10 mouse cellular contexts compared by ENCODE assay signal in the genomic region with DNA sequence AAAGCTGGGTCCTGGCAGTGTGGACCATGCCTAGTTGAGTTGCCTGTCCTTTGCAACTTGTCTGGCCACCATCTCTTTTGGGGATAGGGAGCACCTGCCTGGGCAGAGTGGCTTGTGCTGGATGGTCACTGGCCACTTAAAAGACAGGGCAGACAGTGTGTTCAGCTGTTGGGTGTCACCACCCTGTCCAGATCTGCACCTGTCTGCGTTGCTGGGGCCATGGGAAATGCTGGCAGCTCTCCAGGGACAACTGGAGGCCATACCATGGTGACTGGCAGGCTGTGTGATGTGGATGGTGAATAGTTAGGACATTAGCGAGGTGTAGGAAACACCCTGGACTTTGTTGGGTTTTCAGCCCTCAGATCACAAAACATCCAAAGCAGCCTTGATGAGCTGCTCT. TPM values are rescaled to one million over a fixed set of nuclear protein-coding genes. Genes with fewer than 3 reads are reported as not detected.
A peak's percentile ranks its signal among the peaks of the same experiment; 100 is the strongest.
DNase-seq lines count a peak whose midpoint lies in the region; ATAC-seq and TF ChIP-seq lines count a peak whose summit lies in the region.
"Had no signal": no experiment of that assay in that cellular context is flagged by ENCODE, and none has a peak within 500 bp of the region (broad histone marks: within the 10 kb centered on the region; RNA-seq: fewer than 3 reads in every experiment).

No protein-coding gene starts in this region.

- H3K27me3 ChIP-seq in heart, embryonic 13.5 days (replicated peaks): no peaks in the 10 kb centered on the region
- H3K27me3 ChIP-seq in midbrain, embryonic 10.5 days (ENCODE audit: low read depth, poor library complexity, severe bottlenecking): no peaks in the 10 kb centered on the region
- no peaks in the 10 kb centered on the region for H3K27me3 ChIP-seq in midbrain, embryonic 11.5 days (ENCODE audit: control insufficient read depth, insufficient read depth, low read length)
- H3K27me3 ChIP-seq in myocyte (ENCODE audit: control insufficient read depth, insufficient read depth, insufficient read length): no peaks in the 10 kb centered on the region
- H3K27me3 ChIP-seq: lung, embryonic 15.5 days had no signal

- H3K4me3 ChIP-seq in heart, embryonic 13.5 days: no peak overlapping the region
- peak overlapping the region; percentile 17; the same call in 1 of the 2 replicates for H3K4me3 ChIP-seq in midbrain, embryonic 10.5 days
- H3K4me3 ChIP-seq in midbrain, embryonic 11.5 days (ENCODE audit: low read depth, low read length): no peak overlapping the region
- H3K4me3 ChIP-seq in myocyte: peak overlapping the region; percentile 93
- H3K4me3 ChIP-seq: lung, embryonic 15.5 days had no signal

- H3K9me3 ChIP-seq in heart, embryonic 13.5 days: no peaks in the 10 kb centered on the region
- H3K9me3 ChIP-seq in midbrain, embryonic 10.5 days (replicated peaks): no peaks in the 10 kb centered on the region
- no peaks in the 10 kb centered on the region for H3K9me3 ChIP-seq in midbrain, embryonic 11.5 days (ENCODE audit: control insufficient read depth, low read length)
- H3K9me3 ChIP-seq: lung, embryonic 15.5 days had no signal

- no peak overlapping the region for H3ac ChIP-seq in myocyte (ENCODE audit: control insufficient read depth, insufficient read length)

- H3K4me2 ChIP-seq in heart, embryonic 13.5 days: peak overlapping the region; percentile 84; the same call in 1 of the 2 replicates
- no peak overlapping the region for H3K4me2 ChIP-seq in midbrain, embryonic 11.5 days
- H3K4me2 ChIP-seq in myocyte (ENCODE audit: low read depth): peak overlapping the region; percentile 97
- H3K4me2 ChIP-seq: lung, embryonic 15.5 days had no signal

- no peak for DNase-seq in heart, adult 18-20 months
- no peak for DNase-seq in midbrain, embryonic 10.5 days (ENCODE audit: low spot score)
- no peak for DNase-seq in midbrain, embryonic 11.5 days (ENCODE audit: low spot score, missing footprints)
- peak; percentile 64 for DNase-seq in gastrocnemius, postnatal 25 days
- no peak for DNase-seq in thymus, postnatal 0 days (ENCODE audit: low spot score)
- DNase-seq: adrenal gland, postnatal 25 days had no signal

- H3K79me2 ChIP-seq in myocyte (ENCODE audit: control insufficient read depth, insufficient read depth): peaks cover 95% of the 10 kb centered on the region

- no peak for ATAC-seq in heart, embryonic 13.5 days (ENCODE audit: extremely low read depth, insufficient number of reproducible peaks, low FRiP score, low TSS enrichment)
- no peak for ATAC-seq in midbrain, embryonic 11.5 days (ENCODE audit: low FRiP score)
- ATAC-seq: forebrain, embryonic 14.5 days had no signal

- TF ChIP-seq POLR2A in myocyte (IDR thresholded peaks at IDR 0.05; ENCODE audit: insufficient read length, low read depth): peak; percentile 42

- 66% methylated on average over 2 of the region's 2 CpGs for WGBS in heart, embryonic 13.5 days
- 92% methylated on average over 2 of the region's 2 CpGs for WGBS in midbrain, embryonic 10.5 days
- WGBS in midbrain, embryonic 11.5 days: 93% methylated on average over 2 of the region's 2 CpGs

- H3K27ac ChIP-seq in heart, embryonic 13.5 days (replicated peaks): 0 out of 2 replicates have a peak overlapping the region, but pooled peaks have one; percentile 1
- H3K27ac ChIP-seq in midbrain, embryonic 10.5 days (replicated peaks): no peak overlapping the region
- no peak overlapping the region for H3K27ac ChIP-seq in midbrain, embryonic 11.5 days (ENCODE audit: low read depth, low read length)
- H3K27ac ChIP-seq: lung, embryonic 15.5 days had no signal

- H3K9ac ChIP-seq in heart, embryonic 13.5 days: peak overlapping the region; percentile 25
- no peak overlapping the region for H3K9ac ChIP-seq in midbrain, embryonic 11.5 days (ENCODE audit: low read length)
- H3K9ac ChIP-seq: lung, embryonic 15.5 days had no signal

- peaks cover 61% of the 10 kb centered on the region for H3K4me1 ChIP-seq in heart, embryonic 13.5 days
- H3K4me1 ChIP-seq in midbrain, embryonic 10.5 days: peaks cover 45% of the 10 kb centered on the region
- peaks cover 25% of the 10 kb centered on the region for H3K4me1 ChIP-seq in midbrain, embryonic 11.5 days (ENCODE audit: control insufficient read depth, insufficient read depth, low read length)

- peaks cover 74% of the 10 kb centered on the region for H3K36me3 ChIP-seq in heart, embryonic 13.5 days
- H3K36me3 ChIP-seq in midbrain, embryonic 10.5 days: peaks cover 80% of the 10 kb centered on the region
- H3K36me3 ChIP-seq in midbrain, embryonic 11.5 days (ENCODE audit: control insufficient read depth, insufficient read depth, low read length): peaks cover 14% of the 10 kb centered on the region
- H3K36me3 ChIP-seq in myocyte (ENCODE audit: control insufficient read depth, insufficient read depth): peaks cover 11% of the 10 kb centered on the region

TF ChIP-seq in myocyte, 11 proteins besides CTCF, POLR2A, EP300 and RAD21:
- TF ChIP-seq SRF (IDR thresholded peaks at IDR 0.05; ENCODE audit: control insufficient read depth, insufficient read length, low read depth): peak; percentile 49
- TF ChIP-seq MYOD1 (IDR thresholded peaks at IDR 0.05; ENCODE audit: control insufficient read depth in 1 of 3, insufficient read length in 2 of 3, low read depth in 2 of 3): peak; percentile 82 to 100 (median 99)
- TF ChIP-seq TCF12 (IDR thresholded peaks at IDR 0.05; ENCODE audit: insufficient read depth, poor library complexity, severe bottlenecking): peak; percentile 97
- no peak for TF ChIP-seq REST (IDR thresholded peaks at IDR 0.05; ENCODE audit: insufficient read depth, insufficient read length)
- peak; percentile 97 for TF ChIP-seq TCF3 (IDR thresholded peaks at IDR 0.05; ENCODE audit: insufficient read length, low read depth)
- TF ChIP-seq MYOG (IDR thresholded peaks at IDR 0.05; ENCODE audit: control insufficient read depth in 1 of 3, insufficient read depth in 1 of 3, insufficient read length in 2 of 3, low read depth in 2 of 3): peak; percentile 98 to 99 (median 99)

RNA-seq across cellular contexts. Expression of gene Stk11, which starts 4.5 kb away (rescaled TPM):
- polyA plus RNA-seq in heart, embryonic 13.5 days (2015; fragmentation: Nextera tagmentation; extraction: Ambion mirVana): 12.0 and 13.0 TPM in 2 replicates
- 100 to 1,000 TPM; 127 to 149 TPM for total RNA-seq in heart, adult 18-20 months (2021)
- 18.0 and 19.7 TPM in 2 replicates for polyA plus RNA-seq in midbrain, embryonic 10.5 days (2016; fragmentation: Nextera tagmentation; extraction: Ambion mirVana)
- 18.5 and 23.1 TPM in 2 replicates for polyA plus RNA-seq in midbrain, embryonic 11.5 days (2014; fragmentation: Nextera tagmentation; extraction: Ambion mirVana)
- total RNA-seq in gastrocnemius, postnatal 25 days (2021): 100 to 1,000 TPM in 1 of 2 experiments, 10 to 100 TPM in 1; 99.8 to 120 TPM
- polyA plus RNA-seq in myocyte (2012; fragmentation: generic; extraction: Trizol): 150 TPM
- polyA plus RNA-seq in thymus, postnatal 0 days (2015; fragmentation: Nextera tagmentation; extraction: Ambion mirVana): 18.2 and 23.2 TPM in 2 replicates

RNA-seq across cellular contexts. Expression of gene Sbno2, which starts 14.8 kb away (rescaled TPM):
- 9.1 and 10.1 TPM in 2 replicates for polyA plus RNA-seq in heart, embryonic 13.5 days (2015; fragmentation: Nextera tagmentation; extraction: Ambion mirVana)
- 10 to 100 TPM in 1 of 2 experiments, 1 to 10 TPM in 1; 9.0 to 10.1 TPM for total RNA-seq in heart, adult 18-20 months (2021)
- 15.0 and 15.2 TPM in 2 replicates for polyA plus RNA-seq in midbrain, embryonic 10.5 days (2016; fragmentation: Nextera tagmentation; extraction: Ambion mirVana)
- polyA plus RNA-seq in midbrain, embryonic 11.5 days (2014; fragmentation: Nextera tagmentation; extraction: Ambion mirVana): 7.0 and 7.3 TPM in 2 replicates
- total RNA-seq in gastrocnemius, postnatal 25 days (2021): 1 to 10 TPM; 5.6 to 6.7 TPM
- 44.6 TPM for polyA plus RNA-seq in myocyte (2012; fragmentation: generic; extraction: Trizol)
- polyA plus RNA-seq in thymus, postnatal 0 days (2015; fragmentation: Nextera tagmentation; extraction: Ambion mirVana): 18.3 and 19.7 TPM in 2 replicates

RNA-seq across cellular contexts. Expression of gene Atp5d, which starts 18.3 kb away (rescaled TPM):
- polyA plus RNA-seq in heart, embryonic 13.5 days (2015; fragmentation: Nextera tagmentation; extraction: Ambion mirVana): 808 and 893 TPM in 2 replicates
- 1,000 to 10,000 TPM; 1,096 to 1,108 TPM for total RNA-seq in heart, adult 18-20 months (2021)
- 463 and 481 TPM in 2 replicates for polyA plus RNA-seq in midbrain, embryonic 10.5 days (2016; fragmentation: Nextera tagmentation; extraction: Ambion mirVana)
- polyA plus RNA-seq in midbrain, embryonic 11.5 days (2014; fragmentation: Nextera tagmentation; extraction: Ambion mirVana): 329 and 355 TPM in 2 replicates
- total RNA-seq in gastrocnemius, postnatal 25 days (2021): 100 to 1,000 TPM; 634 to 665 TPM
- 1,163 TPM for polyA plus RNA-seq in myocyte (2012; fragmentation: generic; extraction: Trizol)
- 588 TPM in 2 replicates for polyA plus RNA-seq in thymus, postnatal 0 days (2015; fragmentation: Nextera tagmentation; extraction: Ambion mirVana)

RNA-seq across cellular contexts. Expression of gene Cbarp, which starts 20.5 kb away (rescaled TPM):
- 1.6 and 2.5 TPM in 2 replicates for polyA plus RNA-seq in heart, embryonic 13.5 days (2015; fragmentation: Nextera tagmentation; extraction: Ambion mirVana)
- 1 to 10 TPM; 2.7 to 3.1 TPM for total RNA-seq in heart, adult 18-20 months (2021)
- 7.8 and 9.3 TPM in 2 replicates for polyA plus RNA-seq in midbrain, embryonic 10.5 days (2016; fragmentation: Nextera tagmentation; extraction: Ambion mirVana)
- polyA plus RNA-seq in midbrain, embryonic 11.5 days (2014; fragmentation: Nextera tagmentation; extraction: Ambion mirVana): 11.1 and 11.8 TPM in 2 replicates
- total RNA-seq in gastrocnemius, postnatal 25 days (2021): 1 to 10 TPM; 1.2 to 1.6 TPM
- 10.0 TPM for polyA plus RNA-seq in myocyte (2012; fragmentation: generic; extraction: Trizol)
- 3.5 and 4.3 TPM in 2 replicates for polyA plus RNA-seq in thymus, postnatal 0 days (2015; fragmentation: Nextera tagmentation; extraction: Ambion mirVana)

RNA-seq across cellular contexts. Expression of gene Midn, which starts 27.9 kb away (rescaled TPM):
- 15.6 and 15.7 TPM in 2 replicates for polyA plus RNA-seq in heart, embryonic 13.5 days (2015; fragmentation: Nextera tagmentation; extraction: Ambion mirVana)
- total RNA-seq in heart, adult 18-20 months (2021): 100 to 1,000 TPM; 117 to 125 TPM
- 17.8 and 19.7 TPM in 2 replicates for polyA plus RNA-seq in midbrain, embryonic 10.5 days (2016; fragmentation: Nextera tagmentation; extraction: Ambion mirVana)
- 66.0 and 71.3 TPM in 2 replicates for polyA plus RNA-seq in midbrain, embryonic 11.5 days (2014; fragmentation: Nextera tagmentation; extraction: Ambion mirVana)
- total RNA-seq in gastrocnemius, postnatal 25 days (2021): 10 to 100 TPM; 33.7 to 34.8 TPM
- 131 TPM for polyA plus RNA-seq in myocyte (2012; fragmentation: generic; extraction: Trizol)
- 13.1 and 18.8 TPM in 2 replicates for polyA plus RNA-seq in thymus, postnatal 0 days (2015; fragmentation: Nextera tagmentation; extraction: Ambion mirVana)

Comparison
In these comparisons a context has a peak if more than half of its experiments do, and no peak if none do; other contexts are left out.
1. H3K4me3 ChIP-seq: peak in midbrain, embryonic 10.5 days (single experiment) and myocyte (single experiment); none in heart, embryonic 13.5 days (single experiment) and midbrain, embryonic 11.5 days (single experiment).